Mouse (Mus musculus): ENCODE results near the gene Mmachc. TPM values are rescaled to one million over a fixed set of nuclear protein-coding genes. Genes with fewer than 3 reads are reported as not detected.

The Mmachc gene
- polyA plus RNA-seq, 1 experiment from 2014 or later = 9.9 TPM

Other genes with a start within 250 kb of the Mmachc start
- gene Mast2, start 244.2 kb downstream of the Mmachc start, polyA plus RNA-seq (2015; fragmentation: Nextera tagmentation; extraction: Ambion mirVana) = 6.2 and 7.2 TPM in 2 replicates
- gene Ipp, start 200.9 kb downstream of the Mmachc start, polyA plus RNA-seq (2015; fragmentation: Nextera tagmentation; extraction: Ambion mirVana) = 13.3 and 13.6 TPM in 2 replicates
- 19.2 and 21.3 TPM in 2 replicates for gene Tmem69, start 152.5 kb downstream of the Mmachc start, polyA plus RNA-seq (2015; fragmentation: Nextera tagmentation; extraction: Ambion mirVana)
- gene Gpbp1l1, start 150.7 kb downstream of the Mmachc start, polyA plus RNA-seq (2015; fragmentation: Nextera tagmentation; extraction: Ambion mirVana) = 12.6 and 13.4 TPM in 2 replicates
- gene Ccdc17, start 111.8 kb downstream of the Mmachc start, polyA plus RNA-seq (2015; fragmentation: Nextera tagmentation; extraction: Ambion mirVana) = 1.1 and 2.3 TPM in 2 replicates
- gene Nasp, start 80.5 kb downstream of the Mmachc start, polyA plus RNA-seq (2015; fragmentation: Nextera tagmentation; extraction: Ambion mirVana) = 42.7 and 49.9 TPM in 2 replicates
- 291 and 322 TPM in 2 replicates for gene Akr1a1, start 56.7 kb downstream of the Mmachc start, polyA plus RNA-seq (2015; fragmentation: Nextera tagmentation; extraction: Ambion mirVana)
- gene Prdx1, start 22.9 kb downstream of the Mmachc start, polyA plus RNA-seq (2015; fragmentation: Nextera tagmentation; extraction: Ambion mirVana) = 835 and 937 TPM in 2 replicates
- gene Ccdc163, start 103 bp upstream of the Mmachc start, polyA plus RNA-seq (2015; fragmentation: Nextera tagmentation; extraction: Ambion mirVana) = 10.1 and 10.4 TPM in 2 replicates
- gene Tesk2, start 12.5 kb upstream of the Mmachc start, polyA plus RNA-seq (2015; fragmentation: Nextera tagmentation; extraction: Ambion mirVana) = 4.7 and 5.3 TPM in 2 replicates
- 14.3 and 14.8 TPM in 2 replicates for gene Toe1, start 99.2 kb upstream of the Mmachc start, polyA plus RNA-seq (2015; fragmentation: Nextera tagmentation; extraction: Ambion mirVana)
- 3.0 and 3.2 TPM in 2 replicates for gene Mutyh, start 99.3 kb upstream of the Mmachc start, polyA plus RNA-seq (2015; fragmentation: Nextera tagmentation; extraction: Ambion mirVana)
- 0.18 and 0.30 TPM in 2 replicates for gene Hpdl, start 113.3 kb upstream of the Mmachc start, polyA plus RNA-seq (2015; fragmentation: Nextera tagmentation; extraction: Ambion mirVana)
- 0.02 and 0.05 TPM in 2 replicates for gene Zswim5, start 169.0 kb upstream of the Mmachc start, polyA plus RNA-seq (2015; fragmentation: Nextera tagmentation; extraction: Ambion mirVana)